Mouse (Mus musculus): ENCODE results near the gene Herpud2. TPM values are rescaled to one million over a fixed set of nuclear protein-coding genes. Genes with fewer than 3 reads are reported as not detected.

Gene Herpud2
- polyA plus RNA-seq, 1 experiment from 2014 or later, result 30.7 TPM

- Histone ChIP-seq H3K4me3 (ENCODE audit: low read length) (no peak overlapping the region), H3K9ac (ENCODE audit: low read length) (no peak overlapping the region), H3K27me3 (ENCODE audit: control insufficient read depth, insufficient read depth, low read length) (no peaks in the 10 kb centered on the region), H3K4me1 (ENCODE audit: control insufficient read depth, insufficient read depth, low read length) (no peaks in the 10 kb centered on the region), H3K9me3 (replicated peaks; ENCODE audit: control insufficient read depth, low read length) (peaks cover 3% of the 10 kb centered on the region; the same call in 1 of the 2 replicates), H3K27ac (ENCODE audit: low read length) (no peak overlapping the region), H3K36me3 (ENCODE audit: control insufficient read depth, insufficient read depth) (no peaks in the 10 kb centered on the region), H3K4me2 (ENCODE audit: low read depth, low read length) (no peak overlapping the region)
- no peak for ATAC-seq (replicated peaks; ENCODE audit: extremely low read depth, insufficient read depth, low FRiP score)
- 18% methylated on average over 1 of the region's 1 CpGs for WGBS
Measured at GRCm38 (mm10) chr9:25156377-25156776, 4.8 kb upstream of the Herpud2 start.

- no peaks in the 10 kb centered on the region for H3K27me3 ChIP-seq (ENCODE audit: control insufficient read depth, insufficient read depth, low read length)
- no peaks in the 10 kb centered on the region for H3K36me3 ChIP-seq (ENCODE audit: control insufficient read depth, insufficient read depth)
- H3K9me3 ChIP-seq (replicated peaks; ENCODE audit: control insufficient read depth, low read length), result peaks cover 3% of the 10 kb centered on the region; the same call in 1 of the 2 replicates
- H3K9ac ChIP-seq (ENCODE audit: low read length), result no peak overlapping the region
- H3K4me1 ChIP-seq (ENCODE audit: control insufficient read depth, insufficient read depth, low read length), result peaks cover 12% of the 10 kb centered on the region
- no peak for ATAC-seq (replicated peaks; ENCODE audit: extremely low read depth, insufficient read depth, low FRiP score)
- no peak overlapping the region for H3K4me3 ChIP-seq (ENCODE audit: low read length)
- no peak overlapping the region for H3K4me2 ChIP-seq (ENCODE audit: low read depth, low read length)
- no peak overlapping the region for H3K27ac ChIP-seq (ENCODE audit: low read length)
Measured at GRCm38 (mm10) chr9:25153066-25153465, 1.4 kb upstream of the Herpud2 start.

GRCm38 (mm10) chr9:25152457-25152856, 837 bp upstream of the Herpud2 start:
- H3K9me3 ChIP-seq (replicated peaks; ENCODE audit: control insufficient read depth, low read length), result peaks cover 3% of the 10 kb centered on the region; the same call in 1 of the 2 replicates
- peak overlapping the region; percentile 100 for H3K27ac ChIP-seq (ENCODE audit: low read length)
- H3K4me2 ChIP-seq (ENCODE audit: low read depth, low read length), result peak overlapping the region; percentile 94
- H3K9ac ChIP-seq (ENCODE audit: low read length), result peak overlapping the region; percentile 98
- peak overlapping the region; percentile 95 for H3K4me3 ChIP-seq (ENCODE audit: low read length)
- H3K36me3 ChIP-seq (ENCODE audit: control insufficient read depth, insufficient read depth), result no peaks in the 10 kb centered on the region
- H3K27me3 ChIP-seq (ENCODE audit: control insufficient read depth, insufficient read depth, low read length), result no peaks in the 10 kb centered on the region
- no peak for ATAC-seq (replicated peaks; ENCODE audit: extremely low read depth, insufficient read depth, low FRiP score)
- 11% methylated on average over 1 of the region's 1 CpGs for WGBS
- peaks cover 13% of the 10 kb centered on the region for H3K4me1 ChIP-seq (ENCODE audit: control insufficient read depth, insufficient read depth, low read length)

GRCm38 (mm10) chr9:25150791-25151610, 619 bp downstream of the Herpud2 start:
- H3K27me3 ChIP-seq (ENCODE audit: control insufficient read depth, insufficient read depth, low read length), result no peaks in the 10 kb centered on the region
- WGBS, result under 1% methylated on average over 73 of the region's 73 CpGs
- H3K4me2 ChIP-seq (ENCODE audit: low read depth, low read length), result peak overlapping the region; percentile 94
- H3K9ac ChIP-seq (ENCODE audit: low read length), result peak overlapping the region; percentile 98
- peaks cover 16% of the 10 kb centered on the region for H3K4me1 ChIP-seq (ENCODE audit: control insufficient read depth, insufficient read depth, low read length)
- H3K9me3 ChIP-seq (replicated peaks; ENCODE audit: control insufficient read depth, low read length), result peaks cover 3% of the 10 kb centered on the region; the same call in 1 of the 2 replicates
- ATAC-seq (replicated peaks; ENCODE audit: extremely low read depth, insufficient read depth, low FRiP score), result peak; percentile 71
- H3K36me3 ChIP-seq (ENCODE audit: control insufficient read depth, insufficient read depth), result no peaks in the 10 kb centered on the region
- peak overlapping the region; percentile 100 for H3K27ac ChIP-seq (ENCODE audit: low read length)
- peak overlapping the region; percentile 95 for H3K4me3 ChIP-seq (ENCODE audit: low read length)

GRCm38 (mm10) chr9:25148767-25149166, 2.9 kb downstream of the Herpud2 start:
- H3K27ac ChIP-seq (ENCODE audit: low read length), result no peak overlapping the region
- H3K27me3 ChIP-seq (ENCODE audit: control insufficient read depth, insufficient read depth, low read length), result no peaks in the 10 kb centered on the region
- H3K4me1 ChIP-seq (ENCODE audit: control insufficient read depth, insufficient read depth, low read length), result peaks cover 18% of the 10 kb centered on the region
- ATAC-seq (replicated peaks; ENCODE audit: extremely low read depth, insufficient read depth, low FRiP score), result no peak
- no peaks in the 10 kb centered on the region for H3K36me3 ChIP-seq (ENCODE audit: control insufficient read depth, insufficient read depth)
- H3K9me3 ChIP-seq (replicated peaks; ENCODE audit: control insufficient read depth, low read length), result no peaks in the 10 kb centered on the region
- H3K4me2 ChIP-seq (ENCODE audit: low read depth, low read length), result peak overlapping the region; percentile 60
- peak overlapping the region; percentile 25; the same call in 1 of the 2 replicates for H3K4me3 ChIP-seq (ENCODE audit: low read length)
- no peak overlapping the region for H3K9ac ChIP-seq (ENCODE audit: low read length)

- Histone ChIP-seq H3K9me3 (replicated peaks; ENCODE audit: control insufficient read depth, low read length) (no peaks in the 10 kb centered on the region), H3K4me3 (ENCODE audit: low read length) (no peak overlapping the region), H3K4me2 (ENCODE audit: low read depth, low read length) (no peak overlapping the region), H3K27ac (ENCODE audit: low read length) (no peak overlapping the region), H3K36me3 (ENCODE audit: control insufficient read depth, insufficient read depth) (no peaks in the 10 kb centered on the region), H3K27me3 (ENCODE audit: control insufficient read depth, insufficient read depth, low read length) (no peaks in the 10 kb centered on the region), H3K9ac (ENCODE audit: low read length) (no peak overlapping the region), H3K4me1 (ENCODE audit: control insufficient read depth, insufficient read depth, low read length) (peaks cover 18% of the 10 kb centered on the region)
- no peak for ATAC-seq (replicated peaks; ENCODE audit: extremely low read depth, insufficient read depth, low FRiP score)
- 27% methylated on average over 1 of the region's 1 CpGs for WGBS
Measured at GRCm38 (mm10) chr9:25145925-25146324, 5.7 kb downstream of the Herpud2 start.

- Histone ChIP-seq H3K9me3 (replicated peaks; ENCODE audit: control insufficient read depth, low read length) (no peaks in the 10 kb centered on the region), H3K4me1 (ENCODE audit: control insufficient read depth, insufficient read depth, low read length) (peaks cover 20% of the 10 kb centered on the region), H3K36me3 (ENCODE audit: control insufficient read depth, insufficient read depth) (no peaks in the 10 kb centered on the region), H3K27ac (ENCODE audit: low read length) (no peak overlapping the region), H3K27me3 (ENCODE audit: control insufficient read depth, insufficient read depth, low read length) (no peaks in the 10 kb centered on the region), H3K4me2 (ENCODE audit: low read depth, low read length) (no peak overlapping the region), H3K9ac (ENCODE audit: low read length) (no peak overlapping the region), H3K4me3 (ENCODE audit: low read length) (no peak overlapping the region)
- ATAC-seq (replicated peaks; ENCODE audit: extremely low read depth, insufficient read depth, low FRiP score), result no peak
Measured at GRCm38 (mm10) chr9:25143950-25144349, 7.7 kb downstream of the Herpud2 start.

- H3K36me3 ChIP-seq (ENCODE audit: control insufficient read depth, insufficient read depth), result no peaks in the 10 kb centered on the region
- H3K27ac ChIP-seq (ENCODE audit: low read length), result no peak overlapping the region
- H3K4me3 ChIP-seq (ENCODE audit: low read length), result no peak overlapping the region
- H3K27me3 ChIP-seq (ENCODE audit: control insufficient read depth, insufficient read depth, low read length), result no peaks in the 10 kb centered on the region
- WGBS, result 97% methylated on average over 1 of the region's 1 CpGs
- ATAC-seq (replicated peaks; ENCODE audit: extremely low read depth, insufficient read depth, low FRiP score), result no peak
- peaks cover 11% of the 10 kb centered on the region for H3K4me1 ChIP-seq (ENCODE audit: control insufficient read depth, insufficient read depth, low read length)
- no peak overlapping the region for H3K9ac ChIP-seq (ENCODE audit: low read length)
- H3K9me3 ChIP-seq (replicated peaks; ENCODE audit: control insufficient read depth, low read length), result no peaks in the 10 kb centered on the region
- no peak overlapping the region for H3K4me2 ChIP-seq (ENCODE audit: low read depth, low read length)
Measured at GRCm38 (mm10) chr9:25142988-25143387, 8.6 kb downstream of the Herpud2 start.

- Histone ChIP-seq H3K4me2 (ENCODE audit: low read depth, low read length) (no peak overlapping the region), H3K9me3 (replicated peaks; ENCODE audit: control insufficient read depth, low read length) (no peaks in the 10 kb centered on the region), H3K4me3 (ENCODE audit: low read length) (no peak overlapping the region), H3K27ac (ENCODE audit: low read length) (no peak overlapping the region), H3K9ac (ENCODE audit: low read length) (no peak overlapping the region), H3K4me1 (ENCODE audit: control insufficient read depth, insufficient read depth, low read length) (peaks cover 8% of the 10 kb centered on the region), H3K27me3 (ENCODE audit: control insufficient read depth, insufficient read depth, low read length) (no peaks in the 10 kb centered on the region), H3K36me3 (ENCODE audit: control insufficient read depth, insufficient read depth) (no peaks in the 10 kb centered on the region)
- WGBS, result 88% methylated on average over 3 of the region's 3 CpGs
- no peak for ATAC-seq (replicated peaks; ENCODE audit: extremely low read depth, insufficient read depth, low FRiP score)
Measured at GRCm38 (mm10) chr9:25142041-25142440, 9.6 kb downstream of the Herpud2 start.

Measured in heart, embryonic 16.5 days (tissue).